Mouse (Mus musculus): ENCODE measurements around the gene Gm16181. TPM values are rescaled to one million over a fixed set of nuclear protein-coding genes. Genes with fewer than 3 reads are reported as not detected.

The Gm16181 gene
- polyA plus RNA-seq, 1 experiment from 2014 or later = 0.38 TPM

- H3K36me3 ChIP-seq (ENCODE audit: control insufficient read depth, insufficient read depth, low read length) = peaks cover 8% of the 10 kb centered on the region; the same call in 1 of the 2 replicates
- H3K9ac ChIP-seq (ENCODE audit: low read depth, low read length) = no peak overlapping the region
- H3K4me3 ChIP-seq (ENCODE audit: low read depth, low read length) = no peak overlapping the region
- ATAC-seq = no peak
- no peak overlapping the region for H3K4me2 ChIP-seq (ENCODE audit: low read length)
- no peaks in the 10 kb centered on the region for H3K27me3 ChIP-seq (ENCODE audit: control insufficient read depth, insufficient read depth, low read depth, low read length)
- 85% methylated on average over 18 of the region's 18 CpGs for WGBS
- no peaks in the 10 kb centered on the region for H3K9me3 ChIP-seq (replicated peaks; ENCODE audit: control insufficient read depth, low read length, poor library complexity, severe bottlenecking)
- H3K4me1 ChIP-seq (ENCODE audit: control insufficient read depth, insufficient read depth, low read length) = no peaks in the 10 kb centered on the region
- no peak overlapping the region for H3K27ac ChIP-seq (ENCODE audit: low read length)
These were observed 2.0 kb upstream of the Gm16181 start for GRCm38 (mm10) chr17:35218516-35219193.

DNA sequence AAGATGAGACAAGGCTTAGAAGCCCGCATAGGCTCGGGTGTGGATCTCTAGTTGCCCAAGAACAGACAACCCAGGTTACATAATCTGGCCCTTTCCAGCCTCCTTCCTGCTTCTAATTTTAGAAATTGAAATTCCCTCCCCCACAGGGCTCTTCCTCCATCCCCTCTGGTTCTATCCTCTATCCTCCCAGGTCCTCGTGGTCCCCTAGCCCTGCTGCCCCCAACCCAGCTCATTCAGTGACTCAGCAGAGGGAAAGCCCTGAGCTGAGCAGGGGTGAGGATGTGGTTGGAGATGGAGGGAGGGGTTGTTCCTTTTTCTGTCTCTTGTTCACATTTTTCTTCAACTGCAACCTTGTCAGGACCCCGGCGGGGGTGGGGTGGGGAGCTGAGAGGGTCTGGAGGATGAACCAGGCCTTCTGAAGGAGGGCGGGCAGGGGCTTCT, 1.0 kb upstream of the Gm16181 start:
- no peak for ATAC-seq
- no peaks in the 10 kb centered on the region for H3K9me3 ChIP-seq (replicated peaks; ENCODE audit: control insufficient read depth, low read length, poor library complexity, severe bottlenecking)
- H3K4me1 ChIP-seq (ENCODE audit: control insufficient read depth, insufficient read depth, low read length) = no peaks in the 10 kb centered on the region
- H3K27ac ChIP-seq (ENCODE audit: low read length) = no peak overlapping the region
- H3K36me3 ChIP-seq (ENCODE audit: control insufficient read depth, insufficient read depth, low read length) = peaks cover 8% of the 10 kb centered on the region; the same call in 1 of the 2 replicates
- no peak overlapping the region for H3K4me3 ChIP-seq (ENCODE audit: low read depth, low read length)
- no peak overlapping the region for H3K9ac ChIP-seq (ENCODE audit: low read depth, low read length)
- no peaks in the 10 kb centered on the region for H3K27me3 ChIP-seq (ENCODE audit: control insufficient read depth, insufficient read depth, low read depth, low read length)
- H3K4me2 ChIP-seq (ENCODE audit: low read length) = no peak overlapping the region
- WGBS = 91% methylated on average over 6 of the region's 6 CpGs

GRCm38 (mm10) chr17:35222299-35222698, 1.7 kb downstream of the Gm16181 start:
- 86% methylated on average over 6 of the region's 6 CpGs for WGBS
- no peak for ATAC-seq
- Histone ChIP-seq H3K9me3 (replicated peaks; ENCODE audit: control insufficient read depth, low read length, poor library complexity, severe bottlenecking) (no peaks in the 10 kb centered on the region), H3K27me3 (ENCODE audit: control insufficient read depth, insufficient read depth, low read depth, low read length) (no peaks in the 10 kb centered on the region), H3K27ac (ENCODE audit: low read length) (no peak overlapping the region), H3K9ac (ENCODE audit: low read depth, low read length) (no peak overlapping the region), H3K36me3 (ENCODE audit: control insufficient read depth, insufficient read depth, low read length) (peaks cover 11% of the 10 kb centered on the region; the same call in 1 of the 2 replicates), H3K4me2 (ENCODE audit: low read length) (no peak overlapping the region), H3K4me1 (ENCODE audit: control insufficient read depth, insufficient read depth, low read length) (no peaks in the 10 kb centered on the region), H3K4me3 (ENCODE audit: low read depth, low read length) (no peak overlapping the region)

GRCm38 (mm10) chr17:35224641-35225040, 4.0 kb downstream of the Gm16181 start:
- Histone ChIP-seq H3K4me1 (ENCODE audit: control insufficient read depth, insufficient read depth, low read length) (no peaks in the 10 kb centered on the region), H3K9me3 (replicated peaks; ENCODE audit: control insufficient read depth, low read length, poor library complexity, severe bottlenecking) (no peaks in the 10 kb centered on the region), H3K4me3 (ENCODE audit: low read depth, low read length) (no peak overlapping the region), H3K4me2 (ENCODE audit: low read length) (no peak overlapping the region), H3K27me3 (ENCODE audit: control insufficient read depth, insufficient read depth, low read depth, low read length) (no peaks in the 10 kb centered on the region), H3K27ac (ENCODE audit: low read length) (no peak overlapping the region), H3K9ac (ENCODE audit: low read depth, low read length) (no peak overlapping the region), H3K36me3 (ENCODE audit: control insufficient read depth, insufficient read depth, low read length) (peaks cover 15% of the 10 kb centered on the region)
- ATAC-seq = no peak
- 92% methylated on average over 4 of the region's 4 CpGs for WGBS

DNA sequence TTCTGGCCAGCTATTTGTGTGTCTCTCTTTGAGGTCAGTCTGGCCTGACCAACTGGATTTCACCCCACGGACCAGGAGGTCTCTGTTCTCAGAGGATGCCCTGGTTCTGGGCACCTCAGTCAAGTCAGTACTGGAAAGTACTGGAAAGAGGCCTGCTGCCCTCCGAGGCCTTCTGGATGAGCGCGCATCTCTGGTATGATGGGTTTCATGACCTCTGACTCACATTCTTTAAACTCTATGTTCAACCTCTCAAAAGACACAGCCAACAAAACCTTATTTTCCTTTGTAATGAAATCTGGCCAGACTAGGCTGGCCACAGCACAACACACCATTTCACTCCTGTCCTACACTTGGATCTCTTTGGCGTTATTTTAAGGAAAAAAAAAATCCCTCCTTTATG, 4.8 kb downstream of the Gm16181 start:
- no peak for ATAC-seq
- Histone ChIP-seq H3K27ac (ENCODE audit: low read length) (no peak overlapping the region), H3K4me3 (ENCODE audit: low read depth, low read length) (no peak overlapping the region), H3K4me2 (ENCODE audit: low read length) (no peak overlapping the region), H3K4me1 (ENCODE audit: control insufficient read depth, insufficient read depth, low read length) (no peaks in the 10 kb centered on the region), H3K36me3 (ENCODE audit: control insufficient read depth, insufficient read depth, low read length) (peaks cover 10% of the 10 kb centered on the region), H3K9ac (ENCODE audit: low read depth, low read length) (no peak overlapping the region), H3K27me3 (ENCODE audit: control insufficient read depth, insufficient read depth, low read depth, low read length) (no peaks in the 10 kb centered on the region), H3K9me3 (replicated peaks; ENCODE audit: control insufficient read depth, low read length, poor library complexity, severe bottlenecking) (no peaks in the 10 kb centered on the region)
- 96% methylated on average over 5 of the region's 5 CpGs for WGBS

GRCm38 (mm10) chr17:35226561-35227046, 6.0 kb downstream of the Gm16181 start:
- Histone ChIP-seq H3K27ac (ENCODE audit: low read length) (no peak overlapping the region), H3K9ac (ENCODE audit: low read depth, low read length) (no peak overlapping the region), H3K4me2 (ENCODE audit: low read length) (no peak overlapping the region), H3K27me3 (ENCODE audit: control insufficient read depth, insufficient read depth, low read depth, low read length) (no peaks in the 10 kb centered on the region), H3K36me3 (ENCODE audit: control insufficient read depth, insufficient read depth, low read length) (peaks cover 10% of the 10 kb centered on the region), H3K9me3 (replicated peaks; ENCODE audit: control insufficient read depth, low read length, poor library complexity, severe bottlenecking) (no peaks in the 10 kb centered on the region), H3K4me3 (ENCODE audit: low read depth, low read length) (no peak overlapping the region), H3K4me1 (ENCODE audit: control insufficient read depth, insufficient read depth, low read length) (no peaks in the 10 kb centered on the region; the same call in 1 of the 2 replicates)
- no peak for ATAC-seq
- 82% methylated on average over 14 of the region's 14 CpGs for WGBS

DNA sequence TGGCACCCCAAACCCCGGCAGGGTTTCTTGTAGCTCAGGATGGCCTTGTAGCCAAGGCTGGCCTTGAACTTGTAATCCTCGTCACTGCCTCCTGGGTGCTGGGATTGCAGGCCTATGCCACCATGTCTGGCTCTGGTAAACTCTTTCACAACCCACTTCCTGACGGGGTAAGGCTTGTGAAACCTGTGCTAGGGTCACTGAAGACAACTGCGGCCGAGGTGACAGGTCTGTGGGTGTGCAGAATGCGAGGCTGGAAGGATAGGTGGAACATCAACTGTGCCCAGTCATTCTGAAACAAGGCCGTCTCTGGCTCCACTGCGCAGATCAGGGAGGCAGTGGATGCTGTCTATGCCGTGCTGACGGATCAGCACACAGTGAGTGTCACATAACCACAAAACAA, 10.4 kb downstream of the Gm16181 start:
- no peak overlapping the region for H3K4me3 ChIP-seq (ENCODE audit: low read depth, low read length)
- 94% methylated on average over 10 of the region's 10 CpGs for WGBS
- ATAC-seq = no peak
- no peak overlapping the region for H3K4me2 ChIP-seq (ENCODE audit: low read length)
- no peaks in the 10 kb centered on the region for H3K27me3 ChIP-seq (ENCODE audit: control insufficient read depth, insufficient read depth, low read depth, low read length)
- H3K36me3 ChIP-seq (ENCODE audit: control insufficient read depth, insufficient read depth, low read length) = peaks cover 11% of the 10 kb centered on the region
- H3K4me1 ChIP-seq (ENCODE audit: control insufficient read depth, insufficient read depth, low read length) = peaks cover 14% of the 10 kb centered on the region
- no peaks in the 10 kb centered on the region for H3K9me3 ChIP-seq (replicated peaks; ENCODE audit: control insufficient read depth, low read length, poor library complexity, severe bottlenecking)
- H3K9ac ChIP-seq (ENCODE audit: low read depth, low read length) = no peak overlapping the region
- no peak overlapping the region for H3K27ac ChIP-seq (ENCODE audit: low read length)

GRCm38 (mm10) chr17:35232043-35232442, 11.4 kb downstream of the Gm16181 start:
- peaks cover 11% of the 10 kb centered on the region for H3K36me3 ChIP-seq (ENCODE audit: control insufficient read depth, insufficient read depth, low read length)
- no peaks in the 10 kb centered on the region for H3K27me3 ChIP-seq (ENCODE audit: control insufficient read depth, insufficient read depth, low read depth, low read length)
- WGBS = 13% methylated on average over 12 of the region's 12 CpGs
- H3K9me3 ChIP-seq (replicated peaks; ENCODE audit: control insufficient read depth, low read length, poor library complexity, severe bottlenecking) = no peaks in the 10 kb centered on the region
- no peak overlapping the region for H3K27ac ChIP-seq (ENCODE audit: low read length)
- H3K4me1 ChIP-seq (ENCODE audit: control insufficient read depth, insufficient read depth, low read length) = peaks cover 17% of the 10 kb centered on the region
- peak overlapping the region; percentile 2; the same call in 1 of the 2 replicates for H3K4me2 ChIP-seq (ENCODE audit: low read length)
- H3K4me3 ChIP-seq (ENCODE audit: low read depth, low read length) = no peak overlapping the region
- no peak for ATAC-seq
- H3K9ac ChIP-seq (ENCODE audit: low read depth, low read length) = no peak overlapping the region

DNA sequence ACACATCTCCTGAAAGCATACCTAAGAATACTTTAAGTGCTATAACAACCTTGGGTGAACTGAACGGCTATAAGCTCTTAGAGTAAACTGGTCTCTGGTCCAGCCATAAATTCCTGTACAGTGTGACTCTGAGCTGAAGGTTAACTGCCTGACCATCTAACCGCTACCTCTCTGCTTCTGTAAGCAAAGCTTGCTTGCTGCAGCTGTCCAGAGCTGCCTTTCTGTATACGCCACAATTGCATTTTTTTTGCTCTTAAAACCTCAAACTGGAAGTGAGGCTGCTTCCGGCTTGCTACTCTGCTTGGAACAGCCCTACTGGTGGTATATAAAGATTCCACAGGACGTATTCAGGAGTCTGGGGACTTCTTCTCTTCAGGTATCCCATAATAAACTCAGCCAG, 12.0 kb downstream of the Gm16181 start:
- 92% methylated on average over 5 of the region's 5 CpGs for WGBS
- H3K4me3 ChIP-seq (ENCODE audit: low read depth, low read length) = no peak overlapping the region
- ATAC-seq = no peak
- H3K9me3 ChIP-seq (replicated peaks; ENCODE audit: control insufficient read depth, low read length, poor library complexity, severe bottlenecking) = no peaks in the 10 kb centered on the region
- H3K9ac ChIP-seq (ENCODE audit: low read depth, low read length) = no peak overlapping the region
- no peak overlapping the region for H3K4me2 ChIP-seq (ENCODE audit: low read length)
- no peaks in the 10 kb centered on the region for H3K27me3 ChIP-seq (ENCODE audit: control insufficient read depth, insufficient read depth, low read depth, low read length)
- H3K27ac ChIP-seq (ENCODE audit: low read length) = no peak overlapping the region
- peaks cover 22% of the 10 kb centered on the region for H3K4me1 ChIP-seq (ENCODE audit: control insufficient read depth, insufficient read depth, low read length)
- H3K36me3 ChIP-seq (ENCODE audit: control insufficient read depth, insufficient read depth, low read length) = peaks cover 11% of the 10 kb centered on the region

All from midbrain, embryonic 16.5 days (tissue).